Mouse (Mus musculus): Measurements from ENCODE around the gene Prtn3. TPM values are rescaled to one million over a fixed set of nuclear protein-coding genes. Genes with fewer than 3 reads are reported as not detected.

The Prtn3 gene
- polyA plus RNA-seq, 1 experiment, result 0.90 TPM

DNA sequence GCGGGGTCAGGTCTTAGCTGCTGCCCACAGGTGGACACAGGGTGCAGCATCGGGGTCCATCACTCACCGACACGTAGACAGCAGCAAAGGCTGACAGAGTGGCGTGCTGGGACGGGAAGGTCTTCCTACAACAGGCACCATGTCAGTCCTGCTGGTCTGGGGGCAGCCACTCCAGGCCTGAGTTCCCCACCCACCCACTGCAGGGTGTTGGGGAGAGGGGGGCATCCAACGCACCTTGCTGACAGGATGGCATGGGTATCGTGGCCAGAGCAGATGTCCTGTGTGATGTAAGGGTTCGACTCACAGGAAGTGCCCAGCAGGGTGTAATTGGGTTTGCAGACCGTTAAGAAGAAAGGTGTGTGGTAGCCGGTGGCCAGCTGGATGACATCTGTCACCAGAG, 7.7 kb upstream of the Prtn3 start:
- H3K4me1 ChIP-seq (ENCODE audit: control insufficient read depth, insufficient read depth, low read length), result no peaks in the 10 kb centered on the region; the same call in 1 of the 2 replicates
- no peaks in the 10 kb centered on the region; the same call in 1 of the 2 replicates for H3K36me3 ChIP-seq (ENCODE audit: control insufficient read depth, insufficient read depth, low read length)
- H3K4me3 ChIP-seq (ENCODE audit: control insufficient read depth, low read depth, low read length), result no peak overlapping the region
- no peak overlapping the region for H3K27ac ChIP-seq (ENCODE audit: control insufficient read depth, insufficient read depth, low read depth, low read length)
- H3K27me3 ChIP-seq (ENCODE audit: control insufficient read depth, insufficient read depth, low read length), result no peaks in the 10 kb centered on the region
- no peak for TF ChIP-seq CTCF (IDR thresholded peaks at IDR 0.05; ENCODE audit: control insufficient read depth, insufficient read depth, insufficient replicate concordance, low read depth, low read length)
- TF ChIP-seq POLR2A (IDR thresholded peaks at IDR 0.05; ENCODE audit: control insufficient read depth, low read depth, low read length), result no peak

DNA sequence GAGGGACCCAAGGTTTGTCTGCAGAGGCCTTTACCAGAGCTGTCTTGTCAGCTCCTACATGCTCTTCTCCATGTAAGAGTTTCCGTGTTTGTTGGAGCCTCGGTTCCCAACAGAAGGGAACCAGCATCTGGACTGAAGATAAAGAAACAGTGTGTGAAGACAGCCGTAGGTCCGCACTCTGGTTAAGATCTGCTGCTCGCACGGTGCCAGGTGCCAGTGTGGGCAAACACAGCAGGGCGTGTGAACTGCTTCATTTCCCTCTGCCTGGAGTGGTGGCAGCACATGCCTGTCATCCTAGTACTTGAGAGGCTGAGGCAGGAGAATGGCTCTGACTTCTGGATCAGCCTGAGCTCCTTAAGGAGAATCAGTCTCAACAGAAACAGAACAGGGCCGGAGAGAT, 2.4 kb upstream of the Prtn3 start:
- TF ChIP-seq CTCF (IDR thresholded peaks at IDR 0.05; ENCODE audit: control insufficient read depth, insufficient read depth, insufficient replicate concordance, low read depth, low read length), result no peak
- TF ChIP-seq POLR2A (IDR thresholded peaks at IDR 0.05; ENCODE audit: control insufficient read depth, low read depth, low read length), result no peak
- peaks cover 8% of the 10 kb centered on the region for H3K4me1 ChIP-seq (ENCODE audit: control insufficient read depth, insufficient read depth, low read length)
- H3K27ac ChIP-seq (ENCODE audit: control insufficient read depth, insufficient read depth, low read depth, low read length), result no peak overlapping the region
- no peaks in the 10 kb centered on the region for H3K27me3 ChIP-seq (ENCODE audit: control insufficient read depth, insufficient read depth, low read length)
- no peak overlapping the region for H3K4me3 ChIP-seq (ENCODE audit: control insufficient read depth, low read depth, low read length)
- no peaks in the 10 kb centered on the region for H3K36me3 ChIP-seq (ENCODE audit: control insufficient read depth, insufficient read depth, low read length)

DNA sequence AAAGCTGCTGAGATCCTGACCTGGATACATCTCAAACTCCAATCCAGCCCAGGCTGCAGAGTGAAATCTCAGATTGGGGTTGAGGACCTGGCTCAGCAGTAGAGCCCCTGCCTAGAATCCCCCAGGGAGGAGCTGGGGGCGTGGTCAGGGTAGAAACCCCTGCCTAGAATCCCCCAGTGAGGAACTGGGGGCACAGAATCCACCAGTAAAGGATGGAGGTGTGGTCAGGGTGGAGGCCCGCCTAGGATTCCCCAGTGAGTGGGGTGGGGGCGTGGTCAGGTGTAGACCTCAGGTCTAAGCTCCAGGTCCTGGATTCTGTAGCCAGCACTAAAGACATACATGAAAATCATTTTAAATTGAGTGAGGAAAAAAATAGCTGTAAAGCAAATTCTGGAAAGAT, 1.4 kb upstream of the Prtn3 start:
- no peak overlapping the region for H3K4me3 ChIP-seq (ENCODE audit: control insufficient read depth, low read depth, low read length)
- TF ChIP-seq POLR2A (IDR thresholded peaks at IDR 0.05; ENCODE audit: control insufficient read depth, low read depth, low read length) (no peak), CTCF (IDR thresholded peaks at IDR 0.05; ENCODE audit: control insufficient read depth, insufficient read depth, insufficient replicate concordance, low read depth, low read length) (no peak)

DNA sequence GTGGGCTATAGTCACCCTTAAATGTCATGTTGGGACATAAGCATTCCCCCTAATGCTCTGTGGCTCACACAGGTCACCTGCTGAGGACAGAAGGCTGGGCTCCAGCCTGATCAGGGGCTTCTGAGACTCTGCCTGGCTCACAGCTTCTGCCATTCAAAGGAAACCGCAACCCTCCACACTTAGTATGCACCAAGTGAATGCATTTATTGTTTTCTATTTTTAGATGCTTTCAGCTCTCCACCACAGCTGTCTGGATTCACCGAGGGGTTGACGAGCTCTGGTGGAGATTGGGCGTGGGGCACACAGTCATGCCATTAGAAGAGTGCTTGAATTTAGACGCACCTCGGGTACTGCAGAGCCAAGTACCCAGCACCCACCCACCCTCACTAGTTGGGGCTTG, 963 bp upstream of the Prtn3 start:
- no peak for TF ChIP-seq POLR2A (IDR thresholded peaks at IDR 0.05; ENCODE audit: control insufficient read depth, low read depth, low read length)
- TF ChIP-seq CTCF (IDR thresholded peaks at IDR 0.05; ENCODE audit: control insufficient read depth, insufficient read depth, insufficient replicate concordance, low read depth, low read length), result no peak
- Histone ChIP-seq H3K27me3 (ENCODE audit: control insufficient read depth, insufficient read depth, low read length) (no peaks in the 10 kb centered on the region), H3K4me3 (ENCODE audit: control insufficient read depth, low read depth, low read length) (no peak overlapping the region), H3K36me3 (ENCODE audit: control insufficient read depth, insufficient read depth, low read length) (no peaks in the 10 kb centered on the region), H3K27ac (ENCODE audit: control insufficient read depth, insufficient read depth, low read depth, low read length) (no peak overlapping the region), H3K4me1 (ENCODE audit: control insufficient read depth, insufficient read depth, low read length) (peaks cover 8% of the 10 kb centered on the region)

More for the DNA sequence above, 1.4 kb upstream of the Prtn3 start:
- no peaks in the 10 kb centered on the region for H3K36me3 ChIP-seq (ENCODE audit: control insufficient read depth, insufficient read depth, low read length)
- H3K27ac ChIP-seq (ENCODE audit: control insufficient read depth, insufficient read depth, low read depth, low read length), result no peak overlapping the region
- no peaks in the 10 kb centered on the region for H3K27me3 ChIP-seq (ENCODE audit: control insufficient read depth, insufficient read depth, low read length)
- H3K4me1 ChIP-seq (ENCODE audit: control insufficient read depth, insufficient read depth, low read length), result peaks cover 8% of the 10 kb centered on the region

DNA sequence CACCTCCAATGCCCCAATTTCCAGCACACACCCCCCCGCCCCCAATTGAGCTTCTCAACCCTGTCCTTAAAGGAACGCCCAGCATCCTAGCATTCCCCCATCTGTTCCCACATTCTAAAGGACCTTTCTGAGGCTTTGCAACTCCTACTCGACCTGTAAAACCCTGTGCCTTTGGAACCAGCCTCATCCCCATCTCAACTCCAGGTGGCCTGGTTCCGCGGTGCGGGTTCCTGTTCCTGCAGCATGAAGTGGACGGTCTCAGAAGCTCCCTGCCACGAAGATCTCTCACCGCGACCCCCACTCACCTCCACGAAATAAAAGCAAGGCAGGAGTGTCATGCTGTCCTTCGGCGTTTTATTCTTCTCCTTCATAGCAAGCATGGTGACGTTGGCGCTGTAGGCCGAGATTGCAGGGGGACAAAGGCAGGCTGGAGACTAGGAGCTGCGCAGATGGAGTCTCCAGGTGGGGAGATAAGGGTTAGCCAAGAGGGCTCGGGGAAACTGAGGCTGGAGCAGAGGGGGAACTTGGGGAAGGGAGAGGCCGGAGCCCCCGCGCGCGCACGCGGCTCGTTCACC, 474 bp upstream of the Prtn3 start:
- H3K4me1 ChIP-seq (ENCODE audit: control insufficient read depth, insufficient read depth, low read length), result peaks cover 8% of the 10 kb centered on the region
- no peak overlapping the region for H3K27ac ChIP-seq (ENCODE audit: control insufficient read depth, insufficient read depth, low read depth, low read length)

DNA sequence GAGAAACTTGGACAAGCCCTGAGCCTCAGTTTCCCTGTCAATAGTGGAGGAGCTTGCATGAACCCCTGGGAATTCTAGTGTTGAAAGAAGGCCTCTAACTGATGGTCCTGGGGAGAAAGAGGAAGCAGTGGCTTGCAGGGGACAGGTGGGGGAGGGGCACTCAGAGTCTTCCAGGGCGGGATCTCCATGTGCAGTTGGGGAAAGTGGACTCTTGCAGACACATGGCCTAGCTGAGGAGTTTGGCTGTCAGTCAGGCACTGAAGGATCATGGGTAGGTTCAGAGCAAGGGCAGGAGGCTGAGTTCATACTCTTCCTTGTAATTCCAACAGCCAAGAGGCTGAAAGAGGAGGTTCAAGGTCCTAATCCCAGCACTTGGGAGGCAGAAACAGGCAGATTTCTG, 2.9 kb downstream of the Prtn3 start:
- Histone ChIP-seq H3K4me3 (ENCODE audit: control insufficient read depth, low read depth, low read length) (no peak overlapping the region), H3K36me3 (ENCODE audit: control insufficient read depth, insufficient read depth, low read length) (no peaks in the 10 kb centered on the region), H3K27ac (ENCODE audit: control insufficient read depth, insufficient read depth, low read depth, low read length) (no peak overlapping the region), H3K4me1 (ENCODE audit: control insufficient read depth, insufficient read depth, low read length) (peaks cover 15% of the 10 kb centered on the region), H3K27me3 (ENCODE audit: control insufficient read depth, insufficient read depth, low read length) (no peaks in the 10 kb centered on the region)
- TF ChIP-seq CTCF (IDR thresholded peaks at IDR 0.05; ENCODE audit: control insufficient read depth, insufficient read depth, insufficient replicate concordance, low read depth, low read length) (no peak), POLR2A (IDR thresholded peaks at IDR 0.05; ENCODE audit: control insufficient read depth, low read depth, low read length) (no peak)

More for the DNA sequence above, 474 bp upstream of the Prtn3 start:
- peak overlapping the region; percentile 14 for H3K4me3 ChIP-seq (ENCODE audit: control insufficient read depth, low read depth, low read length)
- no peaks in the 10 kb centered on the region for H3K36me3 ChIP-seq (ENCODE audit: control insufficient read depth, insufficient read depth, low read length)
- no peaks in the 10 kb centered on the region for H3K27me3 ChIP-seq (ENCODE audit: control insufficient read depth, insufficient read depth, low read length)
- no peak for TF ChIP-seq CTCF (IDR thresholded peaks at IDR 0.05; ENCODE audit: control insufficient read depth, insufficient read depth, insufficient replicate concordance, low read depth, low read length)
- TF ChIP-seq POLR2A (IDR thresholded peaks at IDR 0.05; ENCODE audit: control insufficient read depth, low read depth, low read length), result no peak

DNA sequence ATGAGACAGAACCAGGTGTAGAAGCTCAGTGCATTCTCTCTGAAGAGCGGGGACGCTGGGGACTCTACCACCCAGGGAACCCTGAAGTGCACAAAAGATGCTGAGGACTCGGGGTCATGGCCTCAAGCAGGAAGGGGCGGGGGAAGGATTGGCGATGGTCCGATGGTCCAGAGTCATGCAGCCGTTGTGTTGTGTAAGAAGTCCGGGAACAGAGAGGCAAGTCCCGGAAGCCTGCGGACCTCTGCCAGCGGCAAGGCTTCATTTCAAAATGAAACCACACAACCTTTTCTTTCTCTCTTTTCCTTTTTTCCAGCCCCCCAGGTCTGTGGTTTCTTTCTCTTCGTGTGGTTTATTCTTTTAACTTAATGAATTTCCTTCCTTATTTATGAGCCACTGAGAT, 3.5 kb downstream of the Prtn3 start:
- no peak overlapping the region for H3K4me3 ChIP-seq (ENCODE audit: control insufficient read depth, low read depth, low read length)
- H3K27ac ChIP-seq (ENCODE audit: control insufficient read depth, insufficient read depth, low read depth, low read length), result no peak overlapping the region
- no peaks in the 10 kb centered on the region for H3K27me3 ChIP-seq (ENCODE audit: control insufficient read depth, insufficient read depth, low read length)
- no peaks in the 10 kb centered on the region for H3K36me3 ChIP-seq (ENCODE audit: control insufficient read depth, insufficient read depth, low read length)
- peaks cover 16% of the 10 kb centered on the region for H3K4me1 ChIP-seq (ENCODE audit: control insufficient read depth, insufficient read depth, low read length)
- TF ChIP-seq POLR2A (IDR thresholded peaks at IDR 0.05; ENCODE audit: control insufficient read depth, low read depth, low read length) (no peak), CTCF (IDR thresholded peaks at IDR 0.05; ENCODE audit: control insufficient read depth, insufficient read depth, insufficient replicate concordance, low read depth, low read length) (no peak)
